Mouse (Mus musculus) liver, postnatal 0 days (tissue): ENCODE data around the gene Apex1. TPM values are rescaled to one million over a fixed set of nuclear protein-coding genes. Genes with fewer than 3 reads are reported as not detected.
A peak's percentile ranks its signal among the peaks of the same experiment; 100 is the strongest.
"Not testable (repeated sequence)": the region's sequence is repeated elsewhere in the genome, so short reads cannot be mapped to it uniquely, and the experiment has no call there.

Source experiments
- ATAC-seq: fragments of 200-750 bp; cut with Nextera tagmentation; 2 replicates; pipeline ENCODE4 v1.8.0; 2017; ENCODE audit warnings: mild to moderate bottlenecking, moderate library complexity
- DNase-seq: peaks from one replicate; pipeline ENCODE4 v3.0.0-alpha.2; 2016
- H3K27ac ChIP-seq: fragments of 300-500 bp; sonication (generic); 2 replicates; pipeline ENCODE4 v1.5.1; 2014; ENCODE audit warnings: antibody characterized with exemption, moderate library complexity, mild to moderate bottlenecking, low read depth
- H3K27me3 ChIP-seq: fragments of 300-500 bp; sonication (generic); 2 replicates; pipeline ENCODE4 v1.6.1; 2014; ENCODE audit warnings: low read length, control low read depth, mixed read lengths; ENCODE audit not compliant: insufficient read depth
- H3K36me3 ChIP-seq: fragments of 300-500 bp; sonication (generic); replicated peaks from 2 replicates; pipeline ENCODE4 v1.6.1; 2014; ENCODE audit warnings: mild to moderate bottlenecking, control low read depth, low read length, moderate library complexity, mixed read lengths; ENCODE audit not compliant: insufficient read depth
- H3K4me1 ChIP-seq: fragments of 300-500 bp; sonication (generic); 2 replicates; pipeline ENCODE4 v1.6.1; 2014; ENCODE audit warnings: antibody characterized with exemption, mild to moderate bottlenecking, control low read depth; ENCODE audit not compliant: insufficient read depth
- H3K4me2 ChIP-seq: fragments of 300-500 bp; sonication (generic); 2 replicates; pipeline ENCODE4 v1.6.1; 2014; ENCODE audit warnings: low read depth, mild to moderate bottlenecking, low read length, moderate library complexity, mixed read lengths
- H3K4me3 ChIP-seq: fragments of 300-500 bp; sonication (generic); 2 replicates; pipeline ENCODE4 v1.5.1; 2014; ENCODE audit warnings: low read depth, low read length
- H3K9ac ChIP-seq: fragments of 300-500 bp; sonication (generic); replicated peaks from 2 replicates; pipeline ENCODE4 v1.6.1; 2014; ENCODE audit warnings: mild to moderate bottlenecking, moderate library complexity
- H3K9me3 ChIP-seq: fragments of 300-500 bp; sonication (generic); 2 replicates; pipeline ENCODE4 v1.6.1; 2016; ENCODE audit warnings: mild to moderate bottlenecking, control low read depth, low read length, mixed read lengths
- CTCF ChIP-seq: sonication (generic); IDR thresholded peaks from 2 replicates; pipeline ENCODE4 v1.5.1; 2016; ENCODE audit warnings: antibody characterized with exemption, low read depth
- EP300 ChIP-seq: IDR thresholded peaks from 2 replicates; pipeline ENCODE4 v1.6.1; 2016; ENCODE audit warnings: antibody characterized with exemption, low read depth, mild to moderate bottlenecking
- WGBS: fragments of 180-500 bp; shearing (Covaris S2); extraction: QIAGEN DNeasy Blood & Tissue Kit; methylation state at CpG from one replicate; pipeline ENCODE4 v1.1.7; 2014; ENCODE audit not compliant: insufficient replicate concordance; 5-methylcytosine and 5-hydroxymethylcytosine counted together
- polyA plus RNA-seq: library from polyadenylated mRNA; unstranded; fragments of >200 nt; fragmentation: Nextera tagmentation; extraction: Ambion mirVana; gene quantifications from 2 replicates; pipeline ENCODE4 v1.2.1, GENCODE M21; 2015

The Apex1 gene
- polyA plus RNA-seq, 1 experiment from 2014 or later = 58.0 TPM

GRCm38 (mm10) chr14:50903973-50904827 is 20.6 kb upstream of the Apex1 start:
- ATAC-seq = peak; percentile 79
- peak overlapping the region; percentile 54 for H3K4me3 ChIP-seq
- peak overlapping the region; percentile 48 for H3K9ac ChIP-seq
- DNase-seq = peak; percentile 53
- TF ChIP-seq EP300 = no peak
- peak; percentile 64 for TF ChIP-seq CTCF
- no peaks in the 10 kb centered on the region for H3K27me3 ChIP-seq
- 0 out of 2 replicates have a peak, but pooled peaks cover 3% of the 10 kb centered on the region for H3K9me3 ChIP-seq
- peaks cover 8% of the 10 kb centered on the region for H3K4me1 ChIP-seq
- H3K4me2 ChIP-seq = peak overlapping the region; percentile 76
- no peak overlapping the region for H3K27ac ChIP-seq
- WGBS = 9% methylated on average over 26 of the region's 26 CpGs
- H3K36me3 ChIP-seq = no peaks in the 10 kb centered on the region

DNA sequence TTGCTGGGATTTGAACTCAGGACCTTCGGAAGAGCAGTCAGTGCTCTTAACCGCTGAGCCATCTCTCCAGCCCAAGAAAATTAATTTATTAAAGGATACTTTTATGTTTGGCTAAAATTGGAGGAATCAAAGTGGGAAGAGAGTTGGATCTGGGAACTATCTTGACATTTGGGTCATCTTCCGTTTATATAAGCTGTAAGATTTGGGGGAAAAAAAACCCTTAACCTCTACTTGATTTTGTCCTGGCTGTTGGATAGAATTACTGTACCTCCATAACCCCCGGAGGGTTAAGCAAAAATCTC is 20.0 kb upstream of the Apex1 start:
- H3K4me3 ChIP-seq = no peak overlapping the region
- no peak overlapping the region for H3K9ac ChIP-seq
- no peak for ATAC-seq
- H3K36me3 ChIP-seq = no peaks in the 10 kb centered on the region
- WGBS = 80% methylated on average over 4 of the region's 4 CpGs
- H3K4me2 ChIP-seq = no peak overlapping the region
- no peaks in the 10 kb centered on the region for H3K27me3 ChIP-seq
- H3K9me3 ChIP-seq = 0 out of 2 replicates have a peak, but pooled peaks cover 3% of the 10 kb centered on the region
- peaks cover 8% of the 10 kb centered on the region for H3K4me1 ChIP-seq
- TF ChIP-seq CTCF = 0 out of 2 replicates have a peak, but pooled peaks have one; percentile 6
- no peak for TF ChIP-seq EP300
- DNase-seq = no peak
- no peak overlapping the region for H3K27ac ChIP-seq

DNA sequence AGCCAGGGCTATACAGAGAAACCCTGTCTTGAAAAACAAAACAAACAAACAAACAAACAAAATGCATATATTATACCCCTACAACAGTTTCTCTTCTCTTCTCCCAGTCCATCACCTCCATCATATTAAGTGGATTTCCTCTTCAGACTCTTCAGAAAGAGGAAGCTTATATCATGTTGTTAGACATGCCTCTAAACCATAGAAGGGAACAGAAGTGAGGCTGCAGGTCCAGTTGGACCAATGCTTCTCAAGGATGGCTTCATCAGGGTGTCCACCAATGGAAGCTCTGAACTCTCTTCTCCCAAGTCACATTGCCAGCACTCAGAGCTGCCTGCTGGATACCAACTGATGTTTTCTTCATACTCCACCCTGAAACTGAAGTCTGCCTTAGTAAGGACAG is 19.4 kb upstream of the Apex1 start:
- ATAC-seq, H3K9me3 ChIP-seq, H3K36me3 ChIP-seq, H3K4me1 ChIP-seq, DNase-seq, H3K9ac ChIP-seq, H3K4me2 ChIP-seq, H3K27me3 ChIP-seq, H3K27ac ChIP-seq, H3K4me3 ChIP-seq: not testable (repeated sequence)

- Histone ChIP-seq H3K4me3 (no peak overlapping the region), H3K4me2 (no peak overlapping the region), H3K36me3 (peaks cover 6% of the 10 kb centered on the region; the same call in 1 of the 2 replicates), H3K4me1 (peaks cover 8% of the 10 kb centered on the region), H3K9me3 (no peaks in the 10 kb centered on the region), H3K9ac (no peak overlapping the region), H3K27me3 (no peaks in the 10 kb centered on the region), H3K27ac (no peak overlapping the region)
- DNase-seq = no peak
- 51% methylated on average over 4 of the region's 4 CpGs for whole genome bisulfite sequencing
- TF ChIP-seq CTCF = no peak
- no peak for TF ChIP-seq EP300
- no peak for ATAC-seq
Measured at GRCm38 (mm10) chr14:50908126-50908525, 16.6 kb upstream of the Apex1 start.

DNA sequence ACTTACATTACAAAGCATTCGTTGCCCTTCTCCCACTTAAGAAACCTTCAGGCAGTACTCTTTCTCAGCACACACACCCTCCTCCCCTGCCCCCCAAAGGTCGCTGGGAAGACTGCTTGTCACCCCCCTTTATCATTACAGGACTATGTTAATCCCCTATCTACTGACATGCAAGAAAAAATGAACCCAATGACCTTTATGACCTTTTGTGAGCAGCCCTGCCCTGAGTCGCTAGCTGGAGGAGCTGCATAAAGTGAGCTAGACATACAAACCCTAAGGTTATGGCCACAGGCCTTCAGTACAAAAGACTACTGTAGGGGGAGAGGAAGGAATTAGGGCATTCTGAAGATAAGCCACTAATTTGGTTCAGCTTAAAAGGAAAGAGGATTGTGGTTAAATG is 13.4 kb upstream of the Apex1 start:
- ATAC-seq = no peak
- TF ChIP-seq EP300 (no peak), CTCF (no peak)
- WGBS = 57% methylated on average over 3 of the region's 3 CpGs
- Histone ChIP-seq H3K27me3 (no peaks in the 10 kb centered on the region), H3K27ac (no peak overlapping the region), H3K4me3 (no peak overlapping the region), H3K9me3 (no peaks in the 10 kb centered on the region), H3K36me3 (peaks cover 25% of the 10 kb centered on the region), H3K9ac (no peak overlapping the region), H3K4me2 (no peak overlapping the region), H3K4me1 (no peaks in the 10 kb centered on the region)
- DNase-seq = no peak

DNA sequence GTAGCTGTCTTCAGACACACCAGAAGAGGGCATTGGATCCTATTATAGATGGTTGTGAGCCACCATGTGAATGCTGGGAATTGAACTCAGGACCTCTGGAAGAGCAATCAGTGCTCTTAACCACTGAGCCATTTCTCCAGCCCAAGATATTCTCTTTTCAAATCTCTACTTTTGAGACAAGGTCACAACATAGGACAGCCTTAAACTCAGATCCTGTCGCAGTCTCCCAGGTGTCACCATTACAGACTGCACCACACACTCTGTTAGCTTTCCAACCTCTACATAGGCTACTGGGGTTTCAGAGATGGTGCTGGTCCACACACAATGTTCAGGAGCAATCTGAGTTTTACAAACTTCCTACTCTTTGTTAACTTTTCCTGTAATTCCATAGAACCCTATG is 1.3 kb upstream of the Apex1 start:
- H3K4me2 ChIP-seq = peak overlapping the region; percentile 93
- H3K27ac ChIP-seq = peak overlapping the region; percentile 95
- not testable (repeated sequence) for H3K27me3 ChIP-seq, H3K4me1 ChIP-seq, DNase-seq, H3K9me3 ChIP-seq, ATAC-seq
- H3K4me3 ChIP-seq = peak overlapping the region; percentile 76
- peaks cover 31% of the 10 kb centered on the region for H3K36me3 ChIP-seq
- 71% methylated on average over 1 of the region's 1 CpGs for WGBS
- peak overlapping the region; percentile 81 for H3K9ac ChIP-seq
